Mouse (Mus musculus) testis, postnatal 14 days (tissue): ENCODE measurements around the gene Tcf19.
"Not testable (repeated sequence)": the region's sequence is repeated elsewhere in the genome, so short reads cannot be mapped to it uniquely, and the experiment has no call there.

ENCODE experiments used
- DNase-seq: peaks from one replicate; pipeline ENCODE4 v3.0.0; 2021; ENCODE audit warnings: low spot score

The Tcf19 gene

GRCm38 (mm10) chr17:35532360-35532759, 15.7 kb upstream of the Tcf19 start:
- DNase-seq: no peak

DNA sequence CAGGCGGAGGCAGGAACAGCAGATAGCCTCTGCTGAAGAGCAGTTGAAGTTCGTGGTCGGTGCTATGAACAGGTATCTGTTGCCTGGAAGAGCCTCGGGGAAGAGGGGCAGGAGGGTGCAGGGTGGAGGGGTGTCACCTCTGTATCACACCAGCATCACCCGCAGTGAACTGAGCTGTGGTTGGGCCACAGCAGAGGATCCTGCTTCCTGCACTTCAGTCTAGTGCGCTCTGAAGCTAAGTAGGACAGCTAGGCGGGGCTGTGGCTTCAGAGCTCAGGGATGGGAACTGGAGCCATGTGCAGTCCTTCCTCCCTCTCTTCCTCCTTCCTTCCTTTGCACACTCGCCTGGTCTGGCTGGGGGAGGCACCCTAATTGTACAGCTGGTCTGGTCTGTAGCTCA, 10.0 kb upstream of the Tcf19 start:
- no peak for DNase-seq

- no peak for DNase-seq
These were observed 7.7 kb upstream of the Tcf19 start for GRCm38 (mm10) chr17:35524354-35524753.

DNA sequence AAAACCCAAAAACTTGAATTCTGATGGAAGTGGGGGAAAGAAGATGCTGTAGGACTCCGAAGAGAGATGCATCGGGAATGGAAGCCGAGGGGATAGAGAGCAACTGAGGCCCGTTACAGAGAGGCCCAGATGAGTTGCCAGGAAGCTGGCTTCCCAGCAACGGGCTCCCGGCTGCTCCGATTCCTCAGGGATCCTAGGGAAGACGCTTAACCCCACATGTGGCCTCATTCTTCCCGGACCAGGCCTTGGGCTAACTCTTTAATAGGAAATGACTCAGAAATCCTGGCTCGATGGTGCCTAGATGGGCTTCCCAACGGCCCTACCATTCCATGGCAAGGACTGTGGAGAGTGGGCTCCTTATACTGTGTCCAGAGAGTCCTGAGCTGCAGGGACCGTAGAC, 902 bp upstream of the Tcf19 start:
- no peak for DNase-seq

- peak; percentile 37 for DNase-seq
These were observed 548 bp downstream of the Tcf19 start for GRCm38 (mm10) chr17:35515911-35516640.

GRCm38 (mm10) chr17:35514756-35515155, 1.9 kb downstream of the Tcf19 start:
- no peak for DNase-seq

DNA sequence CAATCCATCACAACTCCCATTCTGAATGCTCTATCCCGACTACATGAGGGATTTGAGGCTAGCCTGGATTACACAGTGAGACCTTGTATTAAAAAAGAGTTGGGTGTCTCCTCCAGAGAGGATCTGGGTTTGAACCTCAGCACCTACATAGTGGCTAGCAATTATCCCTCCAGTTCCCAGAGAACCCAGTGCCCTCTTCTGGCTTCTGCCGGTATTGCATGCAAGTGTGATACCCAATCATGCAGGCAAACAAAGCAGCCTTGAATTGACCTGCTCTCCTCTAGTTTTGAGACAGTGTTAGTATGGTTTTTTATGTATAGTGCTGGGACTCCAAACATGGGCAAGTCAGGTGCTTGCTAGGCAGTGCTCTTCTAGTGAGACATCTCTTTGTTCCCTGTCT, 2.7 kb downstream of the Tcf19 start:
- peak; percentile 56 for DNase-seq

- no peak for DNase-seq
These were observed 3.6 kb downstream of the Tcf19 start for GRCm38 (mm10) chr17:35512916-35513626.

DNA sequence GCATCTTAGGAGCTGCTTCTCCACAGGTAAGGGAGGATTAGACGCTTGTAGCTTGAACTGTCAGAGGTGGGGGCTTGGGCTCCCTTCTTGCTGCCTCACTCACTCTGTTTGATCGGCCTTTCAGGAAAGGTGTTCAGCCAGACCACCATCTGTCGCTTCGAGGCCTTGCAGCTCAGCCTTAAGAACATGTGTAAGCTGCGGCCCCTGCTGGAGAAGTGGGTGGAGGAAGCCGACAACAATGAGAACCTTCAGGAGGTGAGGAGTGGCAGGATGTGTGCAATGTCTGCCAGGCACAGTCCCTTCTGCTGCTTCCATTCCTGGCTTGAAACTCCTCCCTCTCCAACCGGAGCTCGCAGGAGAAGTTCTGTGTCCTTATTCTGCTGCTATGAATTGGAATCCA, 7.3 kb downstream of the Tcf19 start:
- DNase-seq: no peak

- not testable (repeated sequence) for DNase-seq
These were observed 8.3 kb downstream of the Tcf19 start for GRCm38 (mm10) chr17:35508279-35508678.

DNA sequence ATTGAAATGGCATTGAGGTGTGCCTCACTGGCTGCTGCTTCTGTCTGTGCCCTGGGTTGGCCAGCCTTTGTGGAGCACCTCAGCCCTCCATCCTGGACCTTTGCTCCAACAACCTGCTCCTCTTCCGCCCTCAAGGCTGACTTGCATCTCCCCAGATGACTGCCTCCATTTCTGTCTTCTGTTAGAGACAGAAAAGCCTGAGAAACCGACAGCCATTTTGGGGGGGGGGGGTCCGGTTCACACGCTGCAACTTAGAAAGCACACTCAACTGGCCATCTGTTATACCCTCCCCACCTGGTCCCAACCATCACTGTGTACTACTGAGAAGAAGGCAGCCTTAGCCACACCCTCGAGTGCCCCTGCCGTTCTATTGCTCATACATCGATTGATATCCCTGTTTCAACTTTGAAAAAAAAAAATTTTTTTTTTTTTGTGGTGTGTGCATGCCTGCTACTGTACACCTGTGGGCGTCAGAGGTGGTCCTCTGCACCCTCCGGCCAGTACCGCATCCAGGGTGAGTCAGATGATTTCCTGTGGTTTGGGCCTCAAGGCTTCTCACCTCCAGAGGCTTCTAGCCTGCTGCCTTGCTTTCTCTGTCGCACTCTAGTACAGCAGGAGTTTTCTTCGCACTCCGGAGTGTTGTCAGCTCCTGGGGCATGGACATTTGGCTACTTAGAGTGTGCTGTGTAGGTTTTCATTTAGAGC, 8.9 kb downstream of the Tcf19 start:
- DNase-seq: no peak

GRCm38 (mm10) chr17:35506881-35507280, 9.7 kb downstream of the Tcf19 start:
- DNase-seq: no peak

- DNase-seq: no peak
These were observed 10.8 kb downstream of the Tcf19 start, which contains the start of gene Pou5f1 for GRCm38 (mm10) chr17:35505776-35506175. TSS of gene Pou5f1 (plus strand) at chr17:35506018.

GRCm38 (mm10) chr17:35504628-35505481, 11.8 kb downstream of the Tcf19 start:
- DNase-seq: no peak

- DNase-seq: no peak
These were observed 12.8 kb downstream of the Tcf19 start for GRCm38 (mm10) chr17:35503849-35504248.

GRCm38 (mm10) chr17:35502762-35503161, 13.9 kb downstream of the Tcf19 start:
- no peak for DNase-seq

- DNase-seq: no peak
These were observed 14.4 kb downstream of the Tcf19 start for GRCm38 (mm10) chr17:35502226-35502625.

GRCm38 (mm10) chr17:35497124-35497523, 19.5 kb downstream of the Tcf19 start:
- DNase-seq: no peak

- no peak for DNase-seq
These were observed 26.3 kb downstream of the Tcf19 start for GRCm38 (mm10) chr17:35490320-35490719.

- DNase-seq: no peak
These were observed 28.6 kb downstream of the Tcf19 start for GRCm38 (mm10) chr17:35488041-35488440.

- no peak for DNase-seq
These were observed 29.9 kb downstream of the Tcf19 start for GRCm38 (mm10) chr17:35486726-35487125.

- peak; percentile 48 for DNase-seq
These were observed 30.9 kb downstream of the Tcf19 start for GRCm38 (mm10) chr17:35485702-35486101.
